Mouse (Mus musculus) testis, adult 2 months (tissue): ENCODE measurements at regions not wholly inside any gene's neighbourhood (a gene's known extent, or its start where the extent isn't known, plus 50 kb on each side); places are given as distances from the start of the nearest gene placed in this dataset.

Experiments
- CTCF ChIP-seq: fragments of 200-500 bp; IDR thresholded peaks from 2 replicates; pipeline ENCODE4 v1.5.1; 2012; ENCODE audit warnings: low read depth, mild to moderate bottlenecking, inconsistent platforms, low read length, moderate library complexity; ENCODE audit not compliant: control insufficient read depth, insufficient read depth, insufficient replicate concordance
- POLR2A ChIP-seq: fragments of 200-500 bp; IDR thresholded peaks from 2 replicates; pipeline ENCODE4 v1.6.1; 2012; ENCODE audit warnings: low read depth, mild to moderate bottlenecking, inconsistent platforms, low read length, moderate library complexity; ENCODE audit not compliant: control insufficient read depth

- TF ChIP-seq CTCF: peak; percentile 55; the same call in 1 of the 2 replicates
- no peak for TF ChIP-seq POLR2A
Observed at GRCm38 (mm10) chr1:79999081-79999480, 138.1 kb upstream of the Serpine2 start.
